Mouse (Mus musculus) thymus, adult 2 months (tissue): ENCODE results near the gene Zkscan4. TPM values are rescaled to one million over a fixed set of nuclear protein-coding genes. Genes with fewer than 3 reads are reported as not detected.
"Not testable (repeated sequence)": the region's sequence is repeated elsewhere in the genome, so short reads cannot be mapped to it uniquely, and the experiment has no call there.

Experiments used
- DNase-seq: peaks from one replicate; pipeline ENCODE4 v3.0.0; 2021
- H3K27ac ChIP-seq: fragments of 200-500 bp; 2 replicates; pipeline ENCODE4 v1.5.1; 2012; ENCODE audit warnings: low read length, control low read depth; ENCODE audit not compliant: control insufficient read depth, insufficient read depth
- H3K27me3 ChIP-seq: fragments of 200-500 bp; 2 replicates; pipeline ENCODE4 v1.6.1; 2012; ENCODE audit warnings: mild to moderate bottlenecking, low read length, moderate library complexity, mixed read lengths; ENCODE audit not compliant: control insufficient read depth, insufficient read depth
- H3K36me3 ChIP-seq: fragments of 200-500 bp; 2 replicates; pipeline ENCODE4 v1.6.1; 2012; ENCODE audit warnings: mild to moderate bottlenecking, low read length, moderate library complexity; ENCODE audit not compliant: control insufficient read depth, insufficient read depth
- H3K4me1 ChIP-seq: fragments of 200-500 bp; replicated peaks from 2 replicates; pipeline ENCODE4 v1.6.1; 2012; ENCODE audit warnings: low read length; ENCODE audit not compliant: control insufficient read depth, insufficient read depth
- H3K4me3 ChIP-seq: fragments of 200-500 bp; 2 replicates; pipeline ENCODE4 v1.5.1; 2012; ENCODE audit warnings: mild to moderate bottlenecking, low read length, control low read depth, moderate library complexity; ENCODE audit not compliant: control insufficient read depth, insufficient read depth
- CTCF ChIP-seq: fragments of 200-500 bp; IDR thresholded peaks from 2 replicates; pipeline ENCODE4 v1.5.1; 2012; ENCODE audit warnings: mild to moderate bottlenecking, control low read depth, low read length, moderate library complexity, borderline replicate concordance; ENCODE audit not compliant: control insufficient read depth, poor library complexity, insufficient read depth; ENCODE audit errors: extremely low read depth
- POLR2A ChIP-seq: fragments of 200-500 bp; IDR thresholded peaks from 2 replicates; pipeline ENCODE4 v1.6.1; 2012; ENCODE audit warnings: mild to moderate bottlenecking, low read length, control low read depth, moderate library complexity; ENCODE audit not compliant: control insufficient read depth, poor library complexity, insufficient read depth; ENCODE audit errors: extremely low read depth
- WGBS: fragments of 180-500 bp; shearing (Covaris S2); methylation state at CpG from one replicate; pipeline ENCODE4 v1.1.7; 2018; 5-methylcytosine and 5-hydroxymethylcytosine counted together
- polyA plus RNA-seq: library from polyadenylated mRNA; depleted of rRNA; stranded (reverse); fragments of >200 nt; gene quantifications from 2 replicates; pipeline ENCODE4 v1.2.3, GENCODE M21; 2012

The Zkscan4 gene
- polyA plus RNA-seq, 1 experiment: 0.26 TPM

GRCm38 (mm10) chr13:21453042-21453441, 25.7 kb upstream of the Zkscan4 start:
- H3K27ac ChIP-seq: no peak overlapping the region
- TF ChIP-seq CTCF: no peak
- TF ChIP-seq POLR2A: no peak
- no peak for DNase-seq
- WGBS: 4% methylated on average over 13 of the region's 13 CpGs
- H3K27me3 ChIP-seq: no peaks in the 10 kb centered on the region
- peak overlapping the region; percentile 98 for H3K4me3 ChIP-seq
- H3K36me3 ChIP-seq: no peaks in the 10 kb centered on the region
- no peaks in the 10 kb centered on the region for H3K4me1 ChIP-seq

GRCm38 (mm10) chr13:21453449-21453848, 25.3 kb upstream of the Zkscan4 start, which contains the start of gene Zscan26:
Gene Zscan26, minus strand, starts transcription at chr13:21453730.
- peak; percentile 66 for DNase-seq
- no peak within 1 kb of the TSS for H3K27ac ChIP-seq
- under 1% methylated on average over 23 of the region's 23 CpGs for WGBS
- no peaks in the 10 kb centered on the region for H3K36me3 ChIP-seq
- H3K4me3 ChIP-seq: peak within 1 kb of the TSS; percentile 98
- H3K4me1 ChIP-seq: no peaks in the 10 kb centered on the region
- TF ChIP-seq CTCF (no peak), POLR2A (peak; percentile 33; the same call in 1 of the 2 replicates)
- H3K27me3 ChIP-seq: no peaks in the 10 kb centered on the region

GRCm38 (mm10) chr13:21454133-21454532, 24.6 kb upstream of the Zkscan4 start:
- WGBS: 88% methylated on average over 3 of the region's 3 CpGs
- no peaks in the 10 kb centered on the region for H3K27me3 ChIP-seq
- no peaks in the 10 kb centered on the region for H3K4me1 ChIP-seq
- H3K27ac ChIP-seq: no peak overlapping the region
- H3K36me3 ChIP-seq: no peaks in the 10 kb centered on the region
- no peak for DNase-seq
- H3K4me3 ChIP-seq: no peak overlapping the region
- no peak for TF ChIP-seq POLR2A

GRCm38 (mm10) chr13:21456347-21456746, 22.4 kb upstream of the Zkscan4 start:
- Histone ChIP-seq H3K4me3 (no peak overlapping the region), H3K27ac (no peak overlapping the region), H3K27me3 (no peaks in the 10 kb centered on the region), H3K4me1 (no peaks in the 10 kb centered on the region), H3K36me3 (no peaks in the 10 kb centered on the region)
- TF ChIP-seq CTCF: no peak
- no peak for TF ChIP-seq POLR2A
- 68% methylated on average over 4 of the region's 4 CpGs for WGBS
- no peak for DNase-seq

- not testable (repeated sequence) for H3K4me1 ChIP-seq, H3K27ac ChIP-seq, DNase-seq, H3K36me3 ChIP-seq, H3K27me3 ChIP-seq, H3K4me3 ChIP-seq
- WGBS: 76% methylated on average over 9 of the region's 9 CpGs
These were observed 16.2 kb upstream of the Zkscan4 start for GRCm38 (mm10) chr13:21462516-21462915.

- 90% methylated on average over 10 of the region's 10 CpGs for WGBS
- no peak for DNase-seq
- no peak for TF ChIP-seq POLR2A
- H3K27me3 ChIP-seq: peaks cover 5% of the 10 kb centered on the region; the same call in 1 of the 2 replicates
- no peak overlapping the region for H3K27ac ChIP-seq
- no peaks in the 10 kb centered on the region for H3K36me3 ChIP-seq
- H3K4me1 ChIP-seq: peaks cover 3% of the 10 kb centered on the region; the same call in 1 of the 2 replicates
- no peak overlapping the region for H3K4me3 ChIP-seq
These were observed 11.4 kb upstream of the Zkscan4 start for GRCm38 (mm10) chr13:21467336-21467735.
